Mouse (Mus musculus) forebrain, embryonic 13.5 days (tissue): ENCODE measurements around the gene Coa7. TPM values are rescaled to one million over a fixed set of nuclear protein-coding genes. Genes with fewer than 3 reads are reported as not detected.

Experiments
- ATAC-seq: fragments of 200-750 bp; cut with Nextera tagmentation; 2 replicates; pipeline ENCODE4 v1.8.0; 2017
- H3K27ac ChIP-seq: fragments of 300-500 bp; sonication (generic); 2 replicates; pipeline ENCODE4 v1.5.1; 2015; ENCODE audit warnings: inconsistent platforms, mild to moderate bottlenecking, moderate library complexity
- H3K27me3 ChIP-seq: fragments of 300-500 bp; sonication (generic); 2 replicates; pipeline ENCODE4 v1.6.1; 2015; ENCODE audit warnings: mild to moderate bottlenecking, inconsistent platforms
- H3K36me3 ChIP-seq: fragments of 300-500 bp; sonication (generic); 2 replicates; pipeline ENCODE4 v1.6.1; 2015; ENCODE audit warnings: mild to moderate bottlenecking, inconsistent platforms; ENCODE audit not compliant: poor library complexity, severe bottlenecking
- H3K4me1 ChIP-seq: fragments of 300-500 bp; sonication (generic); 2 replicates; pipeline ENCODE4 v1.6.1; 2015; ENCODE audit warnings: inconsistent platforms
- H3K4me2 ChIP-seq: fragments of 300-500 bp; sonication (generic); 2 replicates; pipeline ENCODE4 v1.6.1; 2015; ENCODE audit warnings: inconsistent platforms, mild to moderate bottlenecking, moderate library complexity
- H3K4me3 ChIP-seq: fragments of 300-500 bp; sonication (generic); 2 replicates; pipeline ENCODE4 v1.5.1; 2015; ENCODE audit warnings: mild to moderate bottlenecking, inconsistent platforms
- H3K9ac ChIP-seq: fragments of 300-500 bp; sonication (generic); 2 replicates; pipeline ENCODE4 v1.6.1; 2015; ENCODE audit warnings: mild to moderate bottlenecking, inconsistent platforms
- H3K9me3 ChIP-seq: fragments of 300-500 bp; sonication (generic); replicated peaks from 2 replicates; pipeline ENCODE4 v1.6.1; 2016; ENCODE audit warnings: inconsistent platforms
- whole genome bisulfite sequencing: fragments of 180-500 bp; shearing (Covaris S2); methylation state at CpG from one replicate; pipeline ENCODE4 v1.1.7; 2015; 5-methylcytosine and 5-hydroxymethylcytosine counted together
- polyA plus RNA-seq: library from polyadenylated mRNA; unstranded; fragments of >200 nt; fragmentation: Nextera tagmentation; extraction: Ambion mirVana; gene quantifications from 2 replicates; pipeline ENCODE4 v1.2.1, GENCODE M21; 2015

Coa7 gene
- 42.3 and 47.7 TPM in 2 replicates for polyA plus RNA-seq

DNA sequence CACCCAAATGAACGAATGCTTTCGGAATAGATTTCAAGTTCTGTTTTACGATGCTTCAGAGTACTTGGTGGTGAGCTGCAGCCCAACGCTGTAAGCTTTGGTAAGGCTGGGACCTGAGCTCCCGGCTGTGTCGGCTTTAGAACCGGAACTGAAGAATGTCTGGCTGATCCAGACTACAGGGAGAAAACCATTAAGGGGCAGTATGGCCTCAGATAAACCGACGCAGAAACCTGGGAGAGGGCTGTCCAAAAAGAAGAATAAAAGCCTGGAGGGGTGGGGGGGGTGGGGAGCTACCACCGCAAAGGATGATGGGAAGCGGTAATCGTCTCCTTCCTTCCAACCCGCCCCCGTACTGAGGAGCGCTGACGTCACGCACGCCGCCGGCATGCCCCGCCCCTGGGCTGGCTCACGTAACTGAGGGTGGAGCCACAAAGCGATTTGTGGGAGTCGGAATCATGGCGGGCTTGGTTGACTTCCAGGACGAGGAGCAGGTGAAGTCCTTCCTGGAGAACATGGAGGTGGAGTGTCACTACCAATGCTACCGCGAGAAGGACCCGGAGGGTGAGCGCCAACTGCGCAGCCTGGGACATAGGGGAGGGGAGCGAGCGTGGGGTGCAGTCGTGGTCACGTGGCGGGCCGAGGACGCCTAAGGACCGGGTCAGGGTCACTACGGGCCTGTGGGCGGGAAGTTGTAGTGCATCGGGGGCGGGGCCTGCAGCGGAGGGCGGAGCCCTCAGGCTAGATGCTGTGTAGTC lies at the start of gene Coa7:
TSS of gene Coa7 (plus strand) at position 411 of the 755 bp plus-strand sequence.
- Histone ChIP-seq H3K27me3 (no peaks in the 10 kb centered on the region), H3K9me3 (no peaks in the 10 kb centered on the region), H3K9ac (peak within 1 kb of the TSS; percentile 72), H3K4me2 (peak within 1 kb of the TSS; percentile 62), H3K36me3 (peaks cover 18% of the 10 kb centered on the region), H3K4me3 (peak within 1 kb of the TSS; percentile 65), H3K4me1 (peaks cover 11% of the 10 kb centered on the region), H3K27ac (peak within 1 kb of the TSS; percentile 94)
- WGBS = under 1% methylated on average over 45 of the region's 45 CpGs
- ATAC-seq = peak; percentile 95

DNA sequence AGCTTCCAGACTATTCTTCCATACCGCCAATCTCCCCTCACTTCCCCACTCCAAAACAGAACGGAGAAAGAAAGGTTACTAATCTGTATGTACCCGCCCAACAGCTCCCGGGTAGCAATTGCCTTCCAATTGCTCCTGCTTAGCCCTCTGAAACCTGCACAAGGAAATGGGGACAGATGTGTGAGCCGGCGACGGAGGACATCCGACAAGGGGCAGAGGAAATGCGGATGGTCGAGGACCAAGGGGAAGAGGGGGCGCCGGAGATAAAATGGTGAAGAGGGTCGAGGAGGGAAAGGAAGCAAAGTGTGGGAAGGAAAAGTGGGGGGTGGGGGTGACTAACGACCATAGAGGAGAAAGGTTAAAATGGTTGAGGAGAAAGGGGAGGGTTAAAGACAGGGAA lies 27.7 kb upstream of the Coa7 start:
- H3K27me3 ChIP-seq = no peaks in the 10 kb centered on the region
- peak overlapping the region; percentile 82 for H3K4me2 ChIP-seq
- peak overlapping the region; percentile 94 for H3K9ac ChIP-seq
- no peaks in the 10 kb centered on the region for H3K36me3 ChIP-seq
- H3K4me1 ChIP-seq = peaks cover 28% of the 10 kb centered on the region
- ATAC-seq = no peak; the same call in 1 of the 2 replicates
- peak overlapping the region; percentile 91 for H3K4me3 ChIP-seq
- H3K27ac ChIP-seq = peak overlapping the region; percentile 88
- under 1% methylated on average over 14 of the region's 14 CpGs for WGBS
- peaks cover 2% of the 10 kb centered on the region; the same call in 1 of the 2 replicates for H3K9me3 ChIP-seq

GRCm38 (mm10) chr4:108300670-108301373 lies 27.1 kb upstream of the Coa7 start, which contains the start of gene Zyg11b:
Zyg11b (minus strand) TSS chr4:108301096.
- peak within 1 kb of the TSS; percentile 94 for H3K9ac ChIP-seq
- WGBS = 2% methylated on average over 27 of the region's 58 CpGs
- ATAC-seq = peak; percentile 96
- peaks cover 5% of the 10 kb centered on the region; the same call in 1 of the 2 replicates for H3K9me3 ChIP-seq
- no peaks in the 10 kb centered on the region for H3K27me3 ChIP-seq
- peak within 1 kb of the TSS; percentile 88 for H3K27ac ChIP-seq
- H3K36me3 ChIP-seq = no peaks in the 10 kb centered on the region
- peak within 1 kb of the TSS; percentile 82 for H3K4me2 ChIP-seq
- H3K4me3 ChIP-seq = peak within 1 kb of the TSS; percentile 91
- H3K4me1 ChIP-seq = peaks cover 28% of the 10 kb centered on the region

- Histone ChIP-seq H3K4me3 (no peak overlapping the region), H3K27me3 (no peaks in the 10 kb centered on the region)
- WGBS = 72% methylated on average over 5 of the region's 5 CpGs
Observed at GRCm38 (mm10) chr4:108302296-108302890, 25.5 kb upstream of the Coa7 start.

DNA sequence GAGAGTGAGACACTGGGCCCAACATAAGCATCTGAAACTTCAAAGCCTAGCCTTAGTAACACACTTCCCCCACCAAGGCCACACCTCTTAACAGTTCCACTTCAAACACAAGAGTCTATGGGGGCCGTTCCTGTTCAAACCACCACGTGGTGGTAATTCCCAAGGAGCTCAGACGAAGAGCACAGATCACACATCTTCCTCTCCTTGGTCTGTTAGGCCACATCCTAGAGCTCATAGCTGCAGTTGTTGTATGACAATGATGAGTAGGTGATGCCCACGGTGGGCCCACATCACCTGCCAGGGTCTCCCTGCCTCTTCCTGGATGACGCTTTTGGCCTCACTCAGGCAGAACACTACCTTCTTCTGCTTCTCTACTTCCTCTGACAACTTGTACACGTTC lies 17.2 kb upstream of the Coa7 start:
- no peaks in the 10 kb centered on the region for H3K27me3 ChIP-seq
- H3K4me1 ChIP-seq = no peaks in the 10 kb centered on the region
- no peaks in the 10 kb centered on the region for H3K36me3 ChIP-seq
- no peaks in the 10 kb centered on the region; the same call in 1 of the 2 replicates for H3K9me3 ChIP-seq
- no peak for ATAC-seq
- no peak overlapping the region for H3K27ac ChIP-seq
- H3K4me3 ChIP-seq = no peak overlapping the region
- no peak overlapping the region for H3K9ac ChIP-seq
- no peak overlapping the region for H3K4me2 ChIP-seq
- WGBS = 78% methylated on average over 6 of the region's 6 CpGs

More at GRCm38 (mm10) chr4:108302296-108302890, 25.5 kb upstream of the Coa7 start:
- no peaks in the 10 kb centered on the region for H3K36me3 ChIP-seq
- no peak overlapping the region for H3K9ac ChIP-seq
- no peak overlapping the region for H3K27ac ChIP-seq
- no peak overlapping the region for H3K4me2 ChIP-seq
- peaks cover 5% of the 10 kb centered on the region for H3K9me3 ChIP-seq
- H3K4me1 ChIP-seq = peaks cover 28% of the 10 kb centered on the region
- no peak for ATAC-seq

DNA sequence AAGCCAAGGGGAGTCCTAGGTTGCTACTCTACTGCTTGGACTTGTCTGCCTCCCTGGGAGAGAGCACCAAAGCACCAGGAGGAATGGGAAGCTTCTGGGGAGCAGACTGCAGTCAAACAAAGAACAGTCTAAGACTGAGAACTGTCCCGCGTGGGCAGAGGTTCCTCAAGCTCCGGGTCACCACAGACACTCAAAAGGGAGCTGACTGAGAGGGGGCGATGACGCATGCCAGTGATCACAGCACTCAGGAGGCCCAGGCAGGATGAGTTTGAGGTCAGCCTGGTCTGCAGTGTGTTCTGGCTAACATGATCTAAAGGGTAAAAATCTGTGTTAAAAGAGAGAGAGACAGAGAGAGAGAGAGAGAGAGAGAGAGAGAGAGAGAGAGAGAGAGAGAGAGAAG lies 13.9 kb upstream of the Coa7 start:
- H3K27ac ChIP-seq = no peak overlapping the region
- no peak overlapping the region for H3K4me2 ChIP-seq
- H3K36me3 ChIP-seq = no peaks in the 10 kb centered on the region
- ATAC-seq = no peak
- no peak overlapping the region for H3K9ac ChIP-seq
- H3K4me3 ChIP-seq = no peak overlapping the region
- WGBS = 63% methylated on average over 5 of the region's 5 CpGs
- no peaks in the 10 kb centered on the region for H3K4me1 ChIP-seq
- H3K9me3 ChIP-seq = no peaks in the 10 kb centered on the region
- H3K27me3 ChIP-seq = no peaks in the 10 kb centered on the region

DNA sequence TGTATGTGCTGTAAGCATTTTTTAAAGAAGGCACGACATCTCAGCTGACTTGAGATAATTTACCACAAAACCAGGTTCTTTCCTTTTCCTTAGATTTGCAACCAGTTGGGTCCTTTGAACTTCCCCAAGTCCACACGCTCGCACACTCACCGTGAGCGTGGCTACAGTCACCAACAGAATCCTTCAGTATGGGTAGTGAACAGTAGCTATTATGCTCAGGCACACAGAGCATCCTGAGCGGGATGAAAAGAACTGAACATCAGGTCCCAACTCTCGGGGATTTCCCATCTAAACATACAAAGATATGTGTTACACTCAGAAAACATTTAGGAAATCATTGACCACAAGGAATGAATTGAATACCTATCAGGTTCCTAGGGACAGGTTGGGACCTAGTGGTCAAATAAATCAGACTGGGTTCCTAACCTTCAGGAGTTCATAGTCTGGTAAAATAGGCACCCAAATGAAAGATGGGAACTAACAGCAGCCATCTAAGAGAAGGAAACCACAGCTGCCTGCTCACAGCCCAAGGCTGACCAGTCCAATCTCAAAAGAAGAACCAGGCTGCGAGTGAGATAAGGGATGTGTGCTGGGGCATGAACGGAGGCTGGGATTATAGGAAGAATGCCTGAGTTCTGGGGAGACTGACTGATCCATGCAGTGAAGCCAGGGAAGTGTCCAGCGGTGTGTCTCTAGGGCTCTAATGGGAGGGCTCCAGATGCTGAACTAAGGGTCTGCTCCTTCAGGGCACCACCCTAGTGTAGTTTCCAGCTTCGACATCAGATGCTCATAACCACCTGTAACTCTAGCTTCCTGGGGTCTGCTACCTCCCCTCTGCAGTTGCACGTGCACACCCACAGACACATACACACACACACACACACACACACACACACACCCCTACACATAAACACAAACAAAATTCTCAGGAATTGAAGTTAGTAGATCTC lies 10.0 kb upstream of the Coa7 start:
- no peaks in the 10 kb centered on the region for H3K4me1 ChIP-seq
- ATAC-seq = no peak
- 83% methylated on average over 12 of the region's 12 CpGs for WGBS
- H3K36me3 ChIP-seq = no peaks in the 10 kb centered on the region
- H3K27ac ChIP-seq = no peak overlapping the region
- H3K9me3 ChIP-seq = no peaks in the 10 kb centered on the region
- no peak overlapping the region for H3K4me2 ChIP-seq
- no peak overlapping the region for H3K9ac ChIP-seq
- no peak overlapping the region for H3K4me3 ChIP-seq
- no peaks in the 10 kb centered on the region for H3K27me3 ChIP-seq

GRCm38 (mm10) chr4:108318649-108319615 lies 9.0 kb upstream of the Coa7 start:
- ATAC-seq = no peak
- Histone ChIP-seq H3K9me3 (no peaks in the 10 kb centered on the region), H3K27ac (no peak overlapping the region), H3K4me2 (no peak overlapping the region), H3K36me3 (no peaks in the 10 kb centered on the region), H3K4me3 (no peak overlapping the region), H3K27me3 (no peaks in the 10 kb centered on the region), H3K9ac (no peak overlapping the region), H3K4me1 (no peaks in the 10 kb centered on the region)
- WGBS = 85% methylated on average over 7 of the region's 8 CpGs

GRCm38 (mm10) chr4:108319747-108320146 lies 8.2 kb upstream of the Coa7 start:
- H3K9ac ChIP-seq = no peak overlapping the region
- H3K4me1 ChIP-seq = no peaks in the 10 kb centered on the region
- no peak overlapping the region for H3K27ac ChIP-seq
- no peak overlapping the region for H3K4me2 ChIP-seq
- H3K9me3 ChIP-seq = no peaks in the 10 kb centered on the region
- H3K27me3 ChIP-seq = no peaks in the 10 kb centered on the region
- no peaks in the 10 kb centered on the region for H3K36me3 ChIP-seq
- WGBS = 73% methylated on average over 6 of the region's 6 CpGs
- ATAC-seq = no peak
- no peak overlapping the region for H3K4me3 ChIP-seq

DNA sequence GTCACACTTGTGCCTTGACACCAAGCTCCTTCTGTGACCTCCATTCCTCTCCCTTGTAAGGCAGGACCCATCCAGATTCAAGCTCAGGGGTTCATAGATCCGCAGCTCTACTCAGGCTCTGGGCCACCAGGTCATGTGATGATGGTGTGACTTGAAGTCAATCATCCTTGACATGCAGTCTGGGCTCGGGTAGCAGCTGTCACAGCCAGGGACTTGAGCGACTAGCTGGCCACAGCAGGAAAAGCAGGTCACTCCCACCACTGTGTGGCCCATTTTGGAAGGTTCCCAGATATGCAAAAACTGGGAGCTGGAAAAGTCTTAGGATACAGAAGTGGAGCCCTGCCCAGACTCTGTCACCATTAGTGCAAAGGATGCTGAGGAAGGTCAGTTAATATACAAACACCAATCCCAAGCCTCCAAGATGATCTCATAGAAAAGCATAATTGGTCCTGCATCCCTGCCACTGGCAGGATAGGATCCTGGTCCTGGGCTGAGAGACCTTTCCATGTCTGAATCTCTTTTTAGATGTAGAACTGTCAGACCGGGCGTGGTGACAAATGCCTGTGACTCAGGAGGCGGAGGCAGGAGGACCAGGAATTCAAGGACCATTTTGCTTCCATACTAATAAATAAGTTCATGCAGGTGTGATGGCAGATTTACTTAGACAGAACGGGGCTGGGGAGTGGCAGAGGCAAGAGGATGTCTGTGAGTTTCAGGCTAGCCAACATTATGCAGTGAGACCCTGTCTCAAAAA lies 7.1 kb upstream of the Coa7 start:
- H3K9ac ChIP-seq = no peak overlapping the region
- ATAC-seq = no peak
- H3K4me2 ChIP-seq = no peak overlapping the region
- 79% methylated on average over 7 of the region's 7 CpGs for WGBS
- H3K27me3 ChIP-seq = no peaks in the 10 kb centered on the region
- H3K9me3 ChIP-seq = no peaks in the 10 kb centered on the region
- H3K4me1 ChIP-seq = no peaks in the 10 kb centered on the region
- H3K27ac ChIP-seq = no peak overlapping the region
- no peaks in the 10 kb centered on the region for H3K36me3 ChIP-seq
- H3K4me3 ChIP-seq = no peak overlapping the region
